Mouse (Mus musculus) right cerebral cortex, postnatal 36 days (tissue): Measurements from ENCODE around the gene Mast1.

Experiments
- DNase-seq, 2 experiments: peaks; one replicate each; pipeline ENCODE4 v3.0.0; 2022; ENCODE audit warnings: low spot score in 2 of 2, mixed read lengths in 1 of 2

Gene Mast1

GRCm38 (mm10) chr8:84944478-84945160 lies 7.5 kb upstream of the Mast1 start:
- peak in 1 of 2 experiments; percentile 66 for DNase-seq

- no peak for DNase-seq
These were observed 6.5 kb upstream of the Mast1 start for GRCm38 (mm10) chr8:84943699-84944098.

GRCm38 (mm10) chr8:84937620-84938485 lies 694 bp upstream of the Mast1 start:
- DNase-seq: no peak

GRCm38 (mm10) chr8:84936041-84936961 lies 858 bp downstream of the Mast1 start:
- no peak for DNase-seq

- no peak for DNase-seq
These were observed 1.7 kb downstream of the Mast1 start for GRCm38 (mm10) chr8:84935489-84935888.

GRCm38 (mm10) chr8:84934860-84935259 lies 2.3 kb downstream of the Mast1 start:
- DNase-seq: no peak

- peak; percentile 54 to 55 for DNase-seq
These were observed 3.2 kb downstream of the Mast1 start for GRCm38 (mm10) chr8:84933767-84934559.

- DNase-seq: no peak
These were observed 6.6 kb downstream of the Mast1 start for GRCm38 (mm10) chr8:84930582-84930981.

- DNase-seq: no peak
These were observed 8.5 kb downstream of the Mast1 start for GRCm38 (mm10) chr8:84928456-84929306.

GRCm38 (mm10) chr8:84927513-84927912 lies 9.6 kb downstream of the Mast1 start:
- no peak for DNase-seq

GRCm38 (mm10) chr8:84925557-84925956 lies 11.6 kb downstream of the Mast1 start:
- no peak for DNase-seq

- DNase-seq: no peak
These were observed 15.6 kb downstream of the Mast1 start for GRCm38 (mm10) chr8:84921596-84921995.

- no peak for DNase-seq
These were observed 18.5 kb downstream of the Mast1 start for GRCm38 (mm10) chr8:84918646-84919045.

- DNase-seq: no peak
These were observed 19.4 kb downstream of the Mast1 start for GRCm38 (mm10) chr8:84917781-84918180.

- DNase-seq: no peak
These were observed 21.9 kb downstream of the Mast1 start for GRCm38 (mm10) chr8:84915269-84915668.

GRCm38 (mm10) chr8:84913960-84914359 lies 23.2 kb downstream of the Mast1 start:
- no peak for DNase-seq

- DNase-seq: no peak
These were observed 23.7 kb downstream of the Mast1 start for GRCm38 (mm10) chr8:84913502-84913900.

GRCm38 (mm10) chr8:84912895-84913501 lies 24.2 kb downstream of the Mast1 start:
- peak; percentile 59 to 69 for DNase-seq

GRCm38 (mm10) chr8:84912391-84912790 lies 24.8 kb downstream of the Mast1 start:
- DNase-seq: no peak

GRCm38 (mm10) chr8:84911854-84912253 lies 25.3 kb downstream of the Mast1 start:
- no peak for DNase-seq
